Mouse (Mus musculus): ENCODE measurements around the gene Cep41.

DNA sequence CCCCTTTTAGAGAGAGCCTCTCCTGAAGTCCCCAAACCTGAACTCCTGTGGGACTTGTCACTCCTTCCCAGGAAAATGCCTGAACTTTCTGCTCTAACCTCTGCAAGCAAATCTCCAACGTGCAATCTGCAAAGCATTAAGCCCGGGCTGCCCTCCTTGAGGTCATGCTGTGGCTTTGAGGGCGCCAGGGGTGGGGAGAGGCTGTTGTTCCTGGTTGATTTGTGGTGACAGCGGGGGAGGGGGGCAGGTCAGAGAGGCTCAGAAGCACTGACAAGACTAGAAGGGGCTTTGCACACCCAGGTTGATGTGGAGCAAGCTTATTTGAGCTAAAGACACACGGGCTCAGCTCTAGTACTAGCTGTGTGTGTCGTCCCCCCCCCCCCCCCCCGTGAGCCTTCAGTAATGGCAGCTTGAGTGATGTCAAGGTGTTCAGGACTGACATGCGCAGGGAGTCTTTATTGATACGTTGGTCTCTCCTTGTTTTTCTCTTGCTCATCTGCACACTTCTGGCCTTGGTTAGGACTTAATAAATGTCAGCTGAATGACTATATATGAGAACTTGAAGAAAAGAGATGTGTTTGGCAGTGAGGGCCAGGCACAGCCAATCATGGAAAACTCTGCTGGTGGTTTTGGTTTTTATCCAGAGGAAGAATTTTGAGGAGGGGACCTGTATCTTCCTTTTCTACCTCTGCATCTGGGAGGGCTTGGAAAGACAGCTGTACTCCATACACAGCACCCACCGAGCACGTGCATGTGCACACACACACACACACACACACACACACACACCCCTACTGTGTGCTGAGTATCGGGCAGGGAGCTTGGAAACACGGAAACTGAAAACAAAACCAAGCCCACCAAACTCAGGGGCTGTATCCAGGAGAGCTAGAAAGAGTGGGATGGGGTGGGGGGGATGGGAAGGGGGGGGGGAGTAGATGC, 76.3 kb downstream of the Cep41 start:
- TF ChIP-seq POLR2A (IDR thresholded peaks at IDR 0.05; ENCODE audit: borderline replicate concordance, extremely low read depth, low read depth, low read length) (no peak), CTCF (IDR thresholded peaks at IDR 0.05; ENCODE audit: insufficient read depth, low read length) (no peak)

Data from lung, adult 2 months (tissue).